Mouse (Mus musculus): Measurements from ENCODE around the gene Rnf26.

- no peak for TF ChIP-seq HCFC1 (IDR thresholded peaks at IDR 0.05; ENCODE audit: borderline replicate concordance, insufficient read depth, low read length)
- no peak for TF ChIP-seq ZC3H11A (IDR thresholded peaks at IDR 0.05; ENCODE audit: borderline replicate concordance, low read depth, low read length)
Measured at GRCm38 (mm10) chr9:44070844-44071231, 42.5 kb downstream of the Rnf26 start.
